Mouse (Mus musculus): Measurements from ENCODE around the gene Fbxw8.

The Fbxw8 gene

DNA sequence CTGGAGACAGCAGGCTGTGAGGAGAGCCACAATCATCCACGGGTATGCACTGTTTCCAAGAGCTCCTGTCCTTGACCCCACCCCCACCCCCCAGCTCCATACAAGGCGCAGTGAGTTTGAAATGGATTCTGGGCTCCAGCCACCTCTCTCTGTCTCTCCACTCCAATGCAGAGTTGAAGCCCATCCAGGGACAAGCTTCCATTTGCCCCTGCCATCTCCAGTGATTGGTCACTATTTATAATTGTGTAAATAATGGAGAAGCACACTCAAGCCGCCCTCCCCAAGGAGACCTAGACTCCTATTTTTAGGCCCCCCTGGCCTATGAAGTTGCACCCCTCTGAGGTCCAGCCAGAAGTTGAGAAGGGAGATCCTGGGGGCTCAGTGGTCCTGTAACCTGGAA lies 132.2 kb downstream of the Fbxw8 start:
- DNase-seq (ENCODE audit: low spot score), result no peak

- DNase-seq (ENCODE audit: low spot score), result no peak
These were observed 135.4 kb downstream of the Fbxw8 start for GRCm38 (mm10) chr5:118019905-118020304.

GRCm38 (mm10) chr5:118017527-118017926 lies 137.7 kb downstream of the Fbxw8 start:
- DNase-seq (ENCODE audit: low spot score), result no peak

- no peak for DNase-seq (ENCODE audit: low spot score)
These were observed 139.6 kb downstream of the Fbxw8 start for GRCm38 (mm10) chr5:118015669-118016068.

DNA sequence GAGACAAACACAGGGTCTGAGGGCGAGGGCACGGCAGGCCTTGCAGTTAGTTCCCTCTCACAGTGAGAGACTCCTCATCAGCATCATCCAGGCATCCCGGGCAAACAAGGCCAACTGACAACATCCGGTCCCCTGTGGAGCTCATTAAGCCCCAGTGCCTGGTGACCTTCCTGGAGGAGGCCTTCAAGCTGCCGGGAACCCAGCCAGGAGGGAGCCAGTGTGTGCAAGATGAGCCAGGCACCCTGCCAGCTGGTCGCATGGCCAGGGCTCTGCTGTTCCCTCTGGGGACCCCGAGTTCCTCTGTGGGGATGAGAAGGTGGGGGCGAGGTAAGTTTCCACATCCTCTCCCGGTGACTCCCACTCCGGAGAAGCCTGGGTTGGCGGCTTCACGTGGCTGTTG lies 140.2 kb downstream of the Fbxw8 start:
- no peak for DNase-seq (ENCODE audit: low spot score)
